Mouse (Mus musculus): ENCODE measurements around the gene Lgals3. TPM values are rescaled to one million over a fixed set of nuclear protein-coding genes. Genes with fewer than 3 reads are reported as not detected.
A peak's percentile ranks its signal among the peaks of the same experiment; 100 is the strongest.

Lgals3 gene
- polyA plus RNA-seq, 1 experiment from 2014 or later = 2.2 TPM

GRCm38 (mm10) chr14:47376526-47376925 is 9.0 kb downstream of the Lgals3 start:
- Histone ChIP-seq H3K36me3 (no peaks in the 10 kb centered on the region), H3K4me1 (peaks cover 9% of the 10 kb centered on the region), H3K27ac (no peak overlapping the region), H3K27me3 (ENCODE audit: insufficient read depth, poor library complexity, severe bottlenecking) (peaks cover 44% of the 10 kb centered on the region), H3K4me3 (no peak overlapping the region), H3K9me3 (no peaks in the 10 kb centered on the region)
- DNase-seq (ENCODE audit: low spot score) = no peak
- 70% methylated on average over 2 of the region's 2 CpGs for WGBS

- no peak for DNase-seq (ENCODE audit: low spot score)
- Histone ChIP-seq H3K9me3 (no peaks in the 10 kb centered on the region), H3K27ac (no peak overlapping the region), H3K4me3 (no peak overlapping the region), H3K27me3 (ENCODE audit: insufficient read depth, poor library complexity, severe bottlenecking) (peaks cover 28% of the 10 kb centered on the region), H3K4me1 (peaks cover 9% of the 10 kb centered on the region), H3K36me3 (no peaks in the 10 kb centered on the region)
- WGBS = 79% methylated on average over 7 of the region's 7 CpGs
Measured at GRCm38 (mm10) chr14:47378336-47378735, 10.8 kb downstream of the Lgals3 start.

GRCm38 (mm10) chr14:47383911-47384310 is 16.4 kb downstream of the Lgals3 start:
- WGBS = 90% methylated on average over 7 of the region's 7 CpGs
- Histone ChIP-seq H3K9me3 (no peaks in the 10 kb centered on the region), H3K36me3 (peaks cover 19% of the 10 kb centered on the region), H3K27ac (no peak overlapping the region), H3K4me1 (peaks cover 11% of the 10 kb centered on the region), H3K27me3 (ENCODE audit: insufficient read depth, poor library complexity, severe bottlenecking) (no peaks in the 10 kb centered on the region), H3K4me3 (no peak overlapping the region)
- DNase-seq (ENCODE audit: low spot score) = no peak

GRCm38 (mm10) chr14:47384653-47385052 is 17.1 kb downstream of the Lgals3 start:
- H3K36me3 ChIP-seq = peaks cover 27% of the 10 kb centered on the region
- H3K4me3 ChIP-seq = no peak overlapping the region
- no peak overlapping the region for H3K27ac ChIP-seq
- peaks cover 11% of the 10 kb centered on the region for H3K4me1 ChIP-seq
- no peaks in the 10 kb centered on the region for H3K9me3 ChIP-seq
- WGBS = 89% methylated on average over 10 of the region's 10 CpGs
- H3K27me3 ChIP-seq (ENCODE audit: insufficient read depth, poor library complexity, severe bottlenecking) = no peaks in the 10 kb centered on the region
- no peak for DNase-seq (ENCODE audit: low spot score)

- 34% methylated on average over 11 of the region's 11 CpGs for WGBS
- peaks cover 11% of the 10 kb centered on the region for H3K4me1 ChIP-seq
- no peak overlapping the region for H3K27ac ChIP-seq
- DNase-seq (ENCODE audit: low spot score) = no peak
- H3K4me3 ChIP-seq = no peak overlapping the region
- no peaks in the 10 kb centered on the region for H3K27me3 ChIP-seq (ENCODE audit: insufficient read depth, poor library complexity, severe bottlenecking)
- no peaks in the 10 kb centered on the region for H3K9me3 ChIP-seq
- H3K36me3 ChIP-seq = peaks cover 41% of the 10 kb centered on the region
Measured at GRCm38 (mm10) chr14:47386125-47386524, 18.6 kb downstream of the Lgals3 start.

GRCm38 (mm10) chr14:47393354-47394094 is 26.0 kb downstream of the Lgals3 start:
- no peak overlapping the region for H3K27ac ChIP-seq
- H3K27me3 ChIP-seq (ENCODE audit: insufficient read depth, poor library complexity, severe bottlenecking) = no peaks in the 10 kb centered on the region
- H3K4me3 ChIP-seq = no peak overlapping the region
- DNase-seq (ENCODE audit: low spot score) = no peak
- WGBS = 94% methylated on average over 10 of the region's 10 CpGs
- no peaks in the 10 kb centered on the region for H3K9me3 ChIP-seq
- H3K36me3 ChIP-seq = peaks cover 98% of the 10 kb centered on the region
- H3K4me1 ChIP-seq = no peaks in the 10 kb centered on the region

- peaks cover 96% of the 10 kb centered on the region for H3K36me3 ChIP-seq
- no peaks in the 10 kb centered on the region for H3K4me1 ChIP-seq
- no peak overlapping the region for H3K27ac ChIP-seq
- 93% methylated on average over 6 of the region's 6 CpGs for WGBS
- no peak overlapping the region for H3K4me3 ChIP-seq
- no peaks in the 10 kb centered on the region for H3K9me3 ChIP-seq
- no peaks in the 10 kb centered on the region for H3K27me3 ChIP-seq (ENCODE audit: insufficient read depth, poor library complexity, severe bottlenecking)
- DNase-seq (ENCODE audit: low spot score) = no peak
Measured at GRCm38 (mm10) chr14:47395007-47395406, 27.5 kb downstream of the Lgals3 start.

- no peaks in the 10 kb centered on the region for H3K4me1 ChIP-seq
- peaks cover 96% of the 10 kb centered on the region for H3K36me3 ChIP-seq
- no peak overlapping the region for H3K27ac ChIP-seq
- H3K9me3 ChIP-seq = no peaks in the 10 kb centered on the region
- no peak overlapping the region for H3K4me3 ChIP-seq
- H3K27me3 ChIP-seq (ENCODE audit: insufficient read depth, poor library complexity, severe bottlenecking) = no peaks in the 10 kb centered on the region
- no peak for DNase-seq (ENCODE audit: low spot score)
- 90% methylated on average over 15 of the region's 15 CpGs for WGBS
Measured at GRCm38 (mm10) chr14:47395462-47396026, 28.0 kb downstream of the Lgals3 start.

- peaks cover 95% of the 10 kb centered on the region for H3K36me3 ChIP-seq
- H3K27me3 ChIP-seq (ENCODE audit: insufficient read depth, poor library complexity, severe bottlenecking) = no peaks in the 10 kb centered on the region
- H3K4me1 ChIP-seq = no peaks in the 10 kb centered on the region
- H3K9me3 ChIP-seq = no peaks in the 10 kb centered on the region
- H3K4me3 ChIP-seq = no peak overlapping the region
- no peak overlapping the region for H3K27ac ChIP-seq
- WGBS = 73% methylated on average over 5 of the region's 5 CpGs
- DNase-seq (ENCODE audit: low spot score) = no peak
Measured at GRCm38 (mm10) chr14:47396165-47396652, 28.7 kb downstream of the Lgals3 start.

GRCm38 (mm10) chr14:47402735-47403134 is 35.2 kb downstream of the Lgals3 start:
- Histone ChIP-seq H3K27me3 (ENCODE audit: insufficient read depth, poor library complexity, severe bottlenecking) (no peaks in the 10 kb centered on the region), H3K4me1 (no peaks in the 10 kb centered on the region), H3K27ac (no peak overlapping the region), H3K36me3 (peaks cover 94% of the 10 kb centered on the region), H3K9me3 (no peaks in the 10 kb centered on the region), H3K4me3 (no peak overlapping the region)
- WGBS = 91% methylated on average over 8 of the region's 8 CpGs
- peak; percentile 39 for DNase-seq (ENCODE audit: low spot score)

GRCm38 (mm10) chr14:47406000-47406399 is 38.4 kb downstream of the Lgals3 start:
- no peaks in the 10 kb centered on the region for H3K27me3 ChIP-seq (ENCODE audit: insufficient read depth, poor library complexity, severe bottlenecking)
- H3K9me3 ChIP-seq = no peaks in the 10 kb centered on the region
- no peak overlapping the region for H3K27ac ChIP-seq
- no peaks in the 10 kb centered on the region for H3K4me1 ChIP-seq
- 88% methylated on average over 9 of the region's 9 CpGs for WGBS
- DNase-seq (ENCODE audit: low spot score) = no peak
- H3K36me3 ChIP-seq = peaks cover 97% of the 10 kb centered on the region
- H3K4me3 ChIP-seq = no peak overlapping the region

- Histone ChIP-seq H3K9me3 (no peaks in the 10 kb centered on the region), H3K4me3 (peak overlapping the region; percentile 75), H3K36me3 (peaks cover 36% of the 10 kb centered on the region), H3K27me3 (ENCODE audit: insufficient read depth, poor library complexity, severe bottlenecking) (no peaks in the 10 kb centered on the region), H3K4me1 (peaks cover 10% of the 10 kb centered on the region), H3K27ac (peak overlapping the region; percentile 90)
- WGBS = 46% methylated on average over 3 of the region's 3 CpGs
- peak; percentile 67 for DNase-seq (ENCODE audit: low spot score)
Measured at GRCm38 (mm10) chr14:47417346-47417745, 49.8 kb downstream of the Lgals3 start.

GRCm38 (mm10) chr14:47417775-47418665 is 50.5 kb downstream of the Lgals3 start, which contains the start of gene Dlgap5:
Gene Dlgap5, minus strand, starts transcription at chr14:47418407.
- Histone ChIP-seq H3K4me1 (peaks cover 10% of the 10 kb centered on the region), H3K27ac (peak within 1 kb of the TSS; percentile 90)
- WGBS = 3% methylated on average over 36 of the region's 36 CpGs

More at GRCm38 (mm10) chr14:47417775-47418665, 50.5 kb downstream of the Lgals3 start, which contains the start of gene Dlgap5:
- Histone ChIP-seq H3K9me3 (no peaks in the 10 kb centered on the region), H3K27me3 (ENCODE audit: insufficient read depth, poor library complexity, severe bottlenecking) (no peaks in the 10 kb centered on the region), H3K36me3 (peaks cover 29% of the 10 kb centered on the region), H3K4me3 (peak within 1 kb of the TSS; percentile 75)
- DNase-seq (ENCODE audit: low spot score) = peak; percentile 98
